Mouse (Mus musculus): Measurements from ENCODE around the gene Palm3. TPM values are rescaled to one million over a fixed set of nuclear protein-coding genes. Genes with fewer than 3 reads are reported as not detected.

Gene Palm3
- polyA plus RNA-seq, 1 experiment from 2014 or later, result 4.7 TPM

DNA sequence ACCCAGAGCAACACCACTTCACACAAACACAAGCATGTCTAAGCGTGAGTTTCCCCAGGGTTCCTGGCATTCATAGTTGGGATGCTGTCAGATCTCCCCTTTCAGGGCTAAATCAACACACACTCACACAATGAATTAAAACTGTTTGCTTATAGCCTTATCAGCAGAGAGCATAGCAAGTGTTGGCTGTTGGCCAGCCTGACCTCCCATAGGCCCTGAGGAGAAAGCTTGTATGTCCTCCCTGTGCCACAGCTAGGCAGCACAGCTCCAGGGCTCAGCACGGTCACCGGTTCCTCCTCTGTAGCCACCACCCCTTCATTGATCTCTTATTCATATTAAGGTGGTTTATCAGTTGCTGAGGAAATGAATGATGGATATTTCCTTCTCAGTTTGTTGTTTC lies 31.5 kb downstream of the Palm3 start:
- Histone ChIP-seq H3K27ac (no peak overlapping the region), H3K4me3 (replicated peaks) (no peak overlapping the region), H3K9ac (replicated peaks) (no peak overlapping the region), H3K4me2 (no peak overlapping the region), H3K36me3 (no peaks in the 10 kb centered on the region), H3K4me1 (replicated peaks) (0 out of 2 replicates have a peak, but pooled peaks cover 9% of the 10 kb centered on the region), H3K27me3 (0 out of 2 replicates have a peak, but pooled peaks cover 7% of the 10 kb centered on the region), H3K9me3 (0 out of 2 replicates have a peak, but pooled peaks cover 5% of the 10 kb centered on the region)
- no peak for ATAC-seq (ENCODE audit: insufficient number of reproducible peaks, insufficient read depth, low FRiP score, low TSS enrichment, low read depth)
- WGBS, result 86% methylated on average over 3 of the region's 3 CpGs

- Histone ChIP-seq H3K4me2 (no peak overlapping the region), H3K9me3 (0 out of 2 replicates have a peak, but pooled peaks cover 5% of the 10 kb centered on the region), H3K4me1 (replicated peaks) (0 out of 2 replicates have a peak, but pooled peaks cover 7% of the 10 kb centered on the region), H3K4me3 (replicated peaks) (no peak overlapping the region), H3K9ac (replicated peaks) (no peak overlapping the region), H3K27ac (no peak overlapping the region), H3K27me3 (0 out of 2 replicates have a peak, but pooled peaks cover 7% of the 10 kb centered on the region), H3K36me3 (no peaks in the 10 kb centered on the region)
- ATAC-seq (ENCODE audit: insufficient number of reproducible peaks, insufficient read depth, low FRiP score, low TSS enrichment, low read depth), result no peak
- 95% methylated on average over 5 of the region's 5 CpGs for WGBS
Observed at GRCm38 (mm10) chr8:84053229-84053628, 32.0 kb downstream of the Palm3 start.

- H3K4me3 ChIP-seq (replicated peaks), result no peak overlapping the region
- 90% methylated on average over 1 of the region's 1 CpGs for WGBS
- H3K36me3 ChIP-seq, result no peaks in the 10 kb centered on the region
- ATAC-seq (ENCODE audit: insufficient number of reproducible peaks, insufficient read depth, low FRiP score, low TSS enrichment, low read depth), result no peak
- no peaks in the 10 kb centered on the region for H3K4me1 ChIP-seq (replicated peaks)
- H3K4me2 ChIP-seq, result no peak overlapping the region
- no peak overlapping the region for H3K27ac ChIP-seq
- H3K9me3 ChIP-seq, result 0 out of 2 replicates have a peak, but pooled peaks cover 5% of the 10 kb centered on the region
- H3K9ac ChIP-seq (replicated peaks), result no peak overlapping the region
- no peaks in the 10 kb centered on the region for H3K27me3 ChIP-seq
Observed at GRCm38 (mm10) chr8:84057827-84058226, 36.6 kb downstream of the Palm3 start.

- no peaks in the 10 kb centered on the region for H3K27me3 ChIP-seq
- no peak overlapping the region for H3K4me2 ChIP-seq
- 96% methylated on average over 2 of the region's 2 CpGs for WGBS
- no peaks in the 10 kb centered on the region for H3K4me1 ChIP-seq (replicated peaks)
- H3K36me3 ChIP-seq, result no peaks in the 10 kb centered on the region
- no peak overlapping the region for H3K4me3 ChIP-seq (replicated peaks)
- ATAC-seq (ENCODE audit: insufficient number of reproducible peaks, insufficient read depth, low FRiP score, low TSS enrichment, low read depth), result no peak
- H3K9me3 ChIP-seq, result 0 out of 2 replicates have a peak, but pooled peaks cover 5% of the 10 kb centered on the region
- H3K27ac ChIP-seq, result no peak overlapping the region
- H3K9ac ChIP-seq (replicated peaks), result no peak overlapping the region
Observed at GRCm38 (mm10) chr8:84059226-84059625, 38.0 kb downstream of the Palm3 start.

DNA sequence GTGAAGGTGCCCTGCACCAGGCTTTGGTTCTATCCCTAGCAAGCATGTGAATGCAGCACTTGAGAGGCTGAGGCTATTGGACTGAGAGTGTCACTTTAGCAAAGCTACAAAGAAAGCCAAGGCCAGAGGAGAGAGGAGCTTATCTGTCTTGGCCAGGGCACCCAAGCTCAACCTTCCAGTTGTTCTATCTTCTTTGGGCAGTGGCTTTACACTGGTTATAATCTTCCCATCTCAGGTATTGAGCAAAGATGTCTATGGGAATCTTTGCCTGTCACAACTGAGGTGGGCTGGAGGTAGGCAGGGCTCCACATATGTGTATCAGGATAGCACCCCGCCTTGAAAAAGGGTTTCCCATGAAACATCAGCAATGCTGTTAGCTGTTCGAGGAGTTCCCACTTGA lies 39.0 kb downstream of the Palm3 start:
- 88% methylated on average over 2 of the region's 2 CpGs for WGBS

DNA sequence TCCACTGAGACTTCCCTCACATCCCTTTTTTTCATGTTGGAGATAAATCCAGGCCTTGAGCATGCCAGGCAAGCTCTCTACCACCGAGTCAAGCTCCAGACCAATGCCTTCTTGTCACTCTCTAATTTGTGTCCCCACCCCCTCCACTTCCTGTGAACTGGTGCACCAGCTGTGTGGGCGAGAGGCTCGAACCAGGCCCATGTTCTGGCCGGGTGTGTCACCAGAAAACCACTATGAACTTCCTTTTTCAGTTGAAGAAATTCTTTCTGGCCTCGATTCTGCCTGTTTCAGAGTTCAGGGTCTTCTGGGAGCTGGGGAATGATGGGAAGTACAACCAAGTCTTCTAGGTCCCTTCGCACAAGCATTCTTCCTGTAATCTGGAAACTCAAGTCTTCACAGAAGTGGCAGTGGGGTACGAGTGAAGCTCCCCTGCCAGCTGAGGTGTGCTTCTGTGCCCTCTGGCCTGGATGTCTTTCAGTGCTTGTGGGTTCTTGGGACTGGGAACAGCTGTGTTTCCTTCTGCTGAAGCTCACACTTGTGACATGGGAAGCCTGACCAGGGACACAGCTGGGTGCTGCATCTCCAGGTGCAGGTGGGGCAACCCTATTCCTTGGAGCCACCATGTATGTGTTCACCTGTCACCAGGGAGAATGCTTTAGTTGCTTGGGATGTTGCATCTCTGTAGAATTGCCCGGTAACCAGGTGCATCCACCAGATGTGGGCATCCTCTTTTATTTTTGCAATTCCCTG lies 42.8 kb downstream of the Palm3 start:
- no peak for ATAC-seq (ENCODE audit: insufficient number of reproducible peaks, insufficient read depth, low FRiP score, low TSS enrichment, low read depth)
- Histone ChIP-seq H3K36me3 (no peaks in the 10 kb centered on the region), H3K9me3 (no peaks in the 10 kb centered on the region), H3K27ac (no peak overlapping the region), H3K4me2 (no peak overlapping the region), H3K4me3 (replicated peaks) (no peak overlapping the region), H3K27me3 (no peaks in the 10 kb centered on the region), H3K4me1 (replicated peaks) (peaks cover 12% of the 10 kb centered on the region), H3K9ac (replicated peaks) (no peak overlapping the region)
- WGBS, result 71% methylated on average over 8 of the region's 8 CpGs

More for the DNA sequence above, 39.0 kb downstream of the Palm3 start:
- Histone ChIP-seq H3K9ac (replicated peaks) (no peak overlapping the region), H3K4me2 (no peak overlapping the region), H3K9me3 (0 out of 2 replicates have a peak, but pooled peaks cover 4% of the 10 kb centered on the region), H3K27ac (no peak overlapping the region), H3K27me3 (no peaks in the 10 kb centered on the region), H3K4me3 (replicated peaks) (no peak overlapping the region), H3K36me3 (no peaks in the 10 kb centered on the region), H3K4me1 (replicated peaks) (no peaks in the 10 kb centered on the region)
- ATAC-seq (ENCODE audit: insufficient number of reproducible peaks, insufficient read depth, low FRiP score, low TSS enrichment, low read depth), result no peak

- no peak for ATAC-seq (ENCODE audit: insufficient number of reproducible peaks, insufficient read depth, low FRiP score, low TSS enrichment, low read depth)
- no peaks in the 10 kb centered on the region for H3K36me3 ChIP-seq
- no peaks in the 10 kb centered on the region for H3K9me3 ChIP-seq
- peaks cover 22% of the 10 kb centered on the region for H3K4me1 ChIP-seq (replicated peaks)
- H3K4me3 ChIP-seq (replicated peaks), result peak within 1 kb of the TSS; percentile 91
- H3K4me2 ChIP-seq, result peak within 1 kb of the TSS; percentile 68
- WGBS, result 87% methylated on average over 1 of the region's 1 CpGs
- H3K27ac ChIP-seq, result peak within 1 kb of the TSS; percentile 86
- H3K9ac ChIP-seq (replicated peaks), result peak within 1 kb of the TSS; percentile 68
- no peaks in the 10 kb centered on the region for H3K27me3 ChIP-seq
Observed at GRCm38 (mm10) chr8:84065037-84065436, 43.8 kb downstream of the Palm3 start, which contains the start of gene Gm10643. Gene Gm10643 (minus strand): TSS chr8:84065137.

DNA sequence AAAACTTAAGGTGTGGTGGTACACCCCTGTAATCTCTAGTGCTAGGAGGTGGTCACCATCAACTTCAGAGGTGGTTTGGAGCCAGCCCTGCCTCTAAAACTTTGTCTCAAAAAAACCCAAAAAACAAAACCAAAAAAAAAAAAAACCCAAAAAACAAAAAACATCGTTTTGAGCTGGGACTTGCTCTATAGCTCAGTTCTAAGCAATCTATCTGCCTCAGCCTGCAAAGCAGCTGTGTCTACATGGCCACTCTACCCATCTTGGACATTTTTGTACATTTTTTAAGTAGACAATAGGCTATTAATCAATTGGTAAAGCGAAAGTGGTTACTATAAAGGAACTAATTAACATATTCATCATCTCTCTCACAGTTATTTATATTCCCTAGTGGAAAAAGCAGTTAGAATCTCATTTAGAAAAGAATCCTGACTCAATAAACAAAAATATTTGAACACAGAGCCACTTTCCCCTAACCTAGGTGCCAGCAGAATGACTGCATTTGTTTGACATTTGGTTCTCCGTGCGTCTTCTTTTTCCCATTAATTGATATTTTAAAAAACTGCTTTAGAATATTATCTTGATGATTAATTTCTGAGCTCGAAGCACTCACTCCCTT lies 44.3 kb downstream of the Palm3 start:
- Histone ChIP-seq H3K4me3 (replicated peaks) (peak overlapping the region; percentile 91), H3K27me3 (no peaks in the 10 kb centered on the region), H3K27ac (peak overlapping the region; percentile 86), H3K9me3 (no peaks in the 10 kb centered on the region), H3K36me3 (no peaks in the 10 kb centered on the region), H3K4me1 (replicated peaks) (peaks cover 22% of the 10 kb centered on the region), H3K4me2 (peak overlapping the region; percentile 68), H3K9ac (replicated peaks) (peak overlapping the region; percentile 68)
- ATAC-seq (ENCODE audit: insufficient number of reproducible peaks, insufficient read depth, low FRiP score, low TSS enrichment, low read depth), result no peak
- WGBS, result 34% methylated on average over 5 of the region's 5 CpGs

DNA sequence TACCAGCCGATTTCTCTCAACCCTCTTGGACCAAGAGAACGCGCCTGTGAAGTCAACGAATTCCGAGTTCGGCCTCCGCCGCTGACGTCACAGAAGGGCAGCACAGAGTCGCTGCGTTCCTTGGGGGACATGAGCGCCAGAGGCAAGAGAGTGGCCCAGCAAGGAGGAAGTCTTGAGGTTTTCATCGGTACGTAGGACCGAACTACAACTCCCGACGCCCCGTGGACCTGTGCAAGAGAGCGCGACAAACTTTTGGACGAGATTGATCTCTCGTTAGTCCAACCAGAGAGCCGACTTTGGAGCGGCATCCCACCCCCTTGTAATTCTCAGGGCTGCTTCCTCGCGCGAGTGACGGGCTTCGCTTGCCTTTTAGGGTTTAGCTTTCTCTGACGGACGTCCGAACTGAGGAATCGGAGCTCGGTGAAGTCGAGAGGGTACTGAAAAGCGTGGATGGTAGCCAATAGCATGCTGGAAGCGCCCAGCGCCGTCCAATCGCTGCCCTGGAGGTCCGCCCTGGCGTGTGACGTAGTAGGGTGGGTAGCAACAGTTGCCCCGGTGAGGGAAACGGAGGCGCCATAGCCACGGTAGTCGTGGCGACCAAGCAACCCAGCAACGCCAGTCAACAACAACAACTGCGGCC lies 45.1 kb downstream of the Palm3 start, which contains the start of gene Rfx1:
Gene Rfx1, plus strand, starts transcription at position 544 of the 640 bp plus-strand sequence.
- peak; percentile 99 for ATAC-seq (ENCODE audit: insufficient number of reproducible peaks, insufficient read depth, low FRiP score, low TSS enrichment, low read depth)
- H3K27me3 ChIP-seq, result no peaks in the 10 kb centered on the region
- under 1% methylated on average over 48 of the region's 51 CpGs for WGBS

DNA sequence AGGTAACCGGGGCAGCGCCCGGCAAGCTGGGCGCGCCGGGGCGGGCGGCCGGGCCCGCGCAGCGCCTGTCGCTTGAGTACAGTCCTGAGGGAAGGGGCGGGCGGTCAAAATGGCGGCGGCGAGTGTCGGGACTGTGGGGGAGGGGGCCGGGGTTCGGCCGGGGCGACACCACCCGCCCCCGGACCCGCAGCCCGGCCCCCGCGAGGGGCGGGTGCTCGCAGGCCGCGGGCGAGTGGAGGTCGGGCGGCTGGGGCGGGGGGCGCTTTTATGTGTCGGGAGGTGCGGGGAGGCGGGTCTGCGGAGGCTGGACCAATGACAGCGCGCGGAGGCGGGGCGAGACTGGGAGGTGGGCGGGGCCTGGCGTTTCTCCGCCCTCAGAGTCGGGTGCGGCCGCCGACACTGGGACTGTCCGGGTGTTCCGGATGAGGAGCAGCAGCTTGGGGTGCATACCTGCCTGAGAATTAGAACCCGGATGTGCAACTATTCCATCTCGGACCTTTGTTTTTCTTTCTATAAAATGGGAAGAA lies 45.8 kb downstream of the Palm3 start:
- under 1% methylated on average over 57 of the region's 58 CpGs for WGBS

More for the DNA sequence above, 45.1 kb downstream of the Palm3 start, which contains the start of gene Rfx1:
- Histone ChIP-seq H3K27ac (peak within 1 kb of the TSS; percentile 98), H3K36me3 (no peaks in the 10 kb centered on the region), H3K4me2 (peak within 1 kb of the TSS; percentile 68), H3K4me3 (replicated peaks) (peak within 1 kb of the TSS; percentile 91), H3K9ac (replicated peaks) (peak within 1 kb of the TSS; percentile 86), H3K4me1 (replicated peaks) (peaks cover 23% of the 10 kb centered on the region), H3K9me3 (no peaks in the 10 kb centered on the region)

GRCm38 (mm10) chr8:84067911-84068310 lies 46.6 kb downstream of the Palm3 start:
- no peak overlapping the region for H3K27ac ChIP-seq
- peaks cover 31% of the 10 kb centered on the region for H3K4me1 ChIP-seq (replicated peaks)
- H3K36me3 ChIP-seq, result no peaks in the 10 kb centered on the region
- ATAC-seq (ENCODE audit: insufficient number of reproducible peaks, insufficient read depth, low FRiP score, low TSS enrichment, low read depth), result no peak
- 90% methylated on average over 7 of the region's 7 CpGs for WGBS
- H3K27me3 ChIP-seq, result no peaks in the 10 kb centered on the region
- no peak overlapping the region for H3K9ac ChIP-seq (replicated peaks)
- H3K9me3 ChIP-seq, result no peaks in the 10 kb centered on the region
- peak overlapping the region; percentile 52 for H3K4me2 ChIP-seq
- peak overlapping the region; percentile 91 for H3K4me3 ChIP-seq (replicated peaks)

More for the DNA sequence above, 45.8 kb downstream of the Palm3 start:
- H3K9me3 ChIP-seq, result no peaks in the 10 kb centered on the region
- H3K36me3 ChIP-seq, result no peaks in the 10 kb centered on the region
- peak overlapping the region; percentile 52 for H3K4me2 ChIP-seq
- H3K4me1 ChIP-seq (replicated peaks), result peaks cover 29% of the 10 kb centered on the region
- peak; percentile 60 for ATAC-seq (ENCODE audit: insufficient number of reproducible peaks, insufficient read depth, low FRiP score, low TSS enrichment, low read depth)
- H3K27ac ChIP-seq, result peak overlapping the region; percentile 98
- no peaks in the 10 kb centered on the region for H3K27me3 ChIP-seq
- peak overlapping the region; percentile 91 for H3K4me3 ChIP-seq (replicated peaks)
- peak overlapping the region; percentile 86 for H3K9ac ChIP-seq (replicated peaks)
